Mouse (Mus musculus) limb, embryonic 12.5 days (tissue): ENCODE measurements around the gene Zfp446. TPM values are rescaled to one million over a fixed set of nuclear protein-coding genes. Genes with fewer than 3 reads are reported as not detected.

Experiments used
- ATAC-seq: fragments of 200-750 bp; cut with Nextera tagmentation; 2 replicates; pipeline ENCODE4 v1.8.0; 2017; ENCODE audit warnings: low read depth, moderate TSS enrichment; ENCODE audit not compliant: insufficient number of reproducible peaks, insufficient read depth, low FRiP score, low TSS enrichment
- H3K27ac ChIP-seq: fragments of 300-500 bp; sonication (generic); 2 replicates; pipeline ENCODE4 v1.5.1; 2016; ENCODE audit warnings: mild to moderate bottlenecking, moderate library complexity
- H3K27me3 ChIP-seq: fragments of 300-500 bp; sonication (generic); 2 replicates; pipeline ENCODE4 v1.6.1; 2016; ENCODE audit warnings: mild to moderate bottlenecking, moderate library complexity
- H3K36me3 ChIP-seq: fragments of 300-500 bp; sonication (generic); 2 replicates; pipeline ENCODE4 v1.6.1; 2016; ENCODE audit warnings: mild to moderate bottlenecking, moderate library complexity
- H3K4me1 ChIP-seq: fragments of 300-500 bp; sonication (generic); replicated peaks from 2 replicates; pipeline ENCODE4 v1.6.1; 2016
- H3K4me2 ChIP-seq: fragments of 300-500 bp; sonication (generic); 2 replicates; pipeline ENCODE4 v1.6.1; 2016; ENCODE audit warnings: mild to moderate bottlenecking, moderate library complexity
- H3K4me3 ChIP-seq: fragments of 300-500 bp; sonication (generic); replicated peaks from 2 replicates; pipeline ENCODE4 v1.5.1; 2016; ENCODE audit warnings: mild to moderate bottlenecking
- H3K9ac ChIP-seq: fragments of 300-500 bp; sonication (generic); replicated peaks from 2 replicates; pipeline ENCODE4 v1.6.1; 2016; ENCODE audit warnings: mild to moderate bottlenecking, moderate library complexity
- H3K9me3 ChIP-seq: fragments of 300-500 bp; sonication (generic); 2 replicates; pipeline ENCODE4 v1.6.1; 2016; ENCODE audit warnings: mild to moderate bottlenecking, moderate library complexity
- WGBS: fragments of 180-500 bp; shearing (Covaris S2); methylation state at CpG from one replicate; pipeline ENCODE4 v1.1.7; 2016; 5-methylcytosine and 5-hydroxymethylcytosine counted together
- polyA plus RNA-seq: library from polyadenylated mRNA; unstranded; fragments of >200 nt; fragmentation: Nextera tagmentation; extraction: Ambion mirVana; gene quantifications from 2 replicates; pipeline ENCODE4 v1.2.1, GENCODE M21; 2016

Gene Zfp446
- polyA plus RNA-seq, 1 experiment from 2014 or later, result 11.4 TPM

DNA sequence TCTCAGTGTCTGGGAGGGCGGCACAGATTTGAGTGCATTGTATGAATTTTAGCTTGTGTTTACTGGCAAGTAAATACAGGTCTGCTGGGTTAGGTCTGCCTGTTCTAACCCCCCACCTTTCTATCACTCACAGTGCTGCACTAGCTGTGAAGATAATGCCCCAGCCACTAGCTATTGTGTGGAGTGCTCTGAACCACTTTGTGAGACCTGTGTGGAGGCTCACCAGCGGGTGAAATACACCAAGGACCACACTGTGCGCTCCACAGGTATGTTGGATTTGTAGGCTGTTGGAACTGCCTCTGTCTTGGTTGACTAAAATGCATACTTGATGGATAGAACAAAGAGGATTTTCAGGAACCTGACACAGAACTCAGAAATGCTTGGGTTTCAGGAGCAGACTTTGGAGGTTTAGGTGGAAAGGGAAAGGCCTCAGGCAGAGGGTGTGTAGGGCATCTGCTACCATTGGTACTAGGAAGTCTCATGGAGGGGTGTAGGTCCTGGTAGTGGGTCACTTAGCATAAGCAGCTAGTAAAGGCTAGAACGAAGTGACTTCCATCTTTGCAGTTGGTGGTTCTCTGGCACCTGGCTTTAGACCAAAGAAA is 48.0 kb downstream of the Zfp446 start:
- H3K27me3 ChIP-seq, result no peaks in the 10 kb centered on the region
- peaks cover 25% of the 10 kb centered on the region for H3K4me1 ChIP-seq
- no peak for ATAC-seq
- no peaks in the 10 kb centered on the region for H3K9me3 ChIP-seq
- H3K9ac ChIP-seq, result peak overlapping the region; percentile 99
- peak overlapping the region; percentile 100 for H3K27ac ChIP-seq
- H3K36me3 ChIP-seq, result peaks cover 54% of the 10 kb centered on the region
- WGBS, result 29% methylated on average over 4 of the region's 4 CpGs
- H3K4me2 ChIP-seq, result peak overlapping the region; percentile 100
- peak overlapping the region; percentile 96 for H3K4me3 ChIP-seq

DNA sequence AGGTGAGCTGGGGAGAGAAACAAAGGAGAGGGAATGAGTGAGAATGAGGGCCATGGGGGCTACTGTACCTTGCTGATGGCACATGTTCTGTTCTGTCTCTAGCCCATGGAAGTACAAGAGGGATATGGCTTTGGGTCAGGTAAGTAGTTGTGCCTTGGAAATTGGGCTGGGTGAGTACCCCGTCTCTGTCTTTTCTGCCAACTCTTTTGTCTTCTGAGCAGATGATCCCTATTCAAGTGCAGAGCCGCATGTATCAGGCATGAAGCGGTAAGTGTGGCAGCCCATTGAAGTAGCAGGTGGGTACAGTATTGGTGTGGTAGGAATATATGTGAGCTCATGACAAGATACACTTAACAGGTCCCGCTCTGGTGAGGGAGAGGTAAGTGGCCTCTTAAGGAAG is 51.3 kb downstream of the Zfp446 start:
- H3K36me3 ChIP-seq, result peaks cover 84% of the 10 kb centered on the region
- no peak overlapping the region for H3K9ac ChIP-seq
- H3K9me3 ChIP-seq, result no peaks in the 10 kb centered on the region
- H3K27ac ChIP-seq, result no peak overlapping the region
- H3K4me2 ChIP-seq, result no peak overlapping the region
- no peak for ATAC-seq
- H3K4me1 ChIP-seq, result peaks cover 27% of the 10 kb centered on the region
- no peaks in the 10 kb centered on the region for H3K27me3 ChIP-seq
- 94% methylated on average over 4 of the region's 4 CpGs for whole genome bisulfite sequencing
- no peak overlapping the region for H3K4me3 ChIP-seq

GRCm38 (mm10) chr7:13031069-13031468 is 53.4 kb downstream of the Zfp446 start:
- no peak for ATAC-seq
- Histone ChIP-seq H3K4me2 (no peak overlapping the region), H3K9ac (no peak overlapping the region), H3K27me3 (no peaks in the 10 kb centered on the region), H3K36me3 (peaks cover 86% of the 10 kb centered on the region), H3K9me3 (no peaks in the 10 kb centered on the region), H3K27ac (no peak overlapping the region), H3K4me3 (no peak overlapping the region), H3K4me1 (peaks cover 32% of the 10 kb centered on the region)
- WGBS, result 76% methylated on average over 5 of the region's 5 CpGs

GRCm38 (mm10) chr7:13031983-13032382 is 54.3 kb downstream of the Zfp446 start:
- WGBS, result 89% methylated on average over 2 of the region's 2 CpGs
- H3K9ac ChIP-seq, result no peak overlapping the region
- H3K36me3 ChIP-seq, result peaks cover 80% of the 10 kb centered on the region
- H3K27ac ChIP-seq, result 0 out of 2 replicates have a peak overlapping the region, but pooled peaks have one; percentile 12
- H3K4me2 ChIP-seq, result no peak overlapping the region
- H3K27me3 ChIP-seq, result no peaks in the 10 kb centered on the region
- no peak for ATAC-seq
- no peak overlapping the region for H3K4me3 ChIP-seq
- H3K9me3 ChIP-seq, result no peaks in the 10 kb centered on the region
- peaks cover 31% of the 10 kb centered on the region for H3K4me1 ChIP-seq

DNA sequence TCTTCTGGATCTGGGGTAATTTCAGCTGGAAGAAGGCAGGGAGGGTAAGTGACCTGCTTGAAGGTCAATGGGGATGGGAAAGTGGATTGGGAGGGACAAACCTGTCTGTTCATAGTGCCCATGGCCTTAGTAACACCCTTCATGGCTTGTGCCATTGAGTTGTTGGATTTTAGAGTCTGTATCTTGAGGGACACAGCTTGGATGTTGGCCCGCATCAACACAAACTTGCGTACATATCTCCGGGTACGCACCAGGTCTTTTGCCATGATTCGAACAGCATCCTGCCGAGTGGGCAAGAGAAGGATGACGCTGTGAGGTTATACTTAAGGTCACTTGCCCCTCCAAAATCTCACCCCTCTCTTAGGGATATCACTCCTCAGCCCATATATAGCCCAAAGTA is 54.9 kb downstream of the Zfp446 start:
- no peaks in the 10 kb centered on the region for H3K9me3 ChIP-seq
- H3K4me2 ChIP-seq, result no peak overlapping the region
- ATAC-seq, result no peak
- H3K4me3 ChIP-seq, result no peak overlapping the region
- no peak overlapping the region for H3K9ac ChIP-seq
- H3K36me3 ChIP-seq, result peaks cover 75% of the 10 kb centered on the region
- no peaks in the 10 kb centered on the region for H3K27me3 ChIP-seq
- H3K27ac ChIP-seq, result no peak overlapping the region
- H3K4me1 ChIP-seq, result peaks cover 29% of the 10 kb centered on the region
- 93% methylated on average over 7 of the region's 7 CpGs for WGBS

GRCm38 (mm10) chr7:13033451-13034147 is 56.0 kb downstream of the Zfp446 start:
- WGBS, result 46% methylated on average over 13 of the region's 13 CpGs
- ATAC-seq, result no peak
- Histone ChIP-seq H3K27ac (peak overlapping the region; percentile 89), H3K9me3 (no peaks in the 10 kb centered on the region), H3K4me3 (peak overlapping the region; percentile 53), H3K4me2 (peak overlapping the region; percentile 84), H3K27me3 (no peaks in the 10 kb centered on the region), H3K9ac (peak overlapping the region; percentile 71), H3K4me1 (peaks cover 30% of the 10 kb centered on the region), H3K36me3 (peaks cover 64% of the 10 kb centered on the region)

DNA sequence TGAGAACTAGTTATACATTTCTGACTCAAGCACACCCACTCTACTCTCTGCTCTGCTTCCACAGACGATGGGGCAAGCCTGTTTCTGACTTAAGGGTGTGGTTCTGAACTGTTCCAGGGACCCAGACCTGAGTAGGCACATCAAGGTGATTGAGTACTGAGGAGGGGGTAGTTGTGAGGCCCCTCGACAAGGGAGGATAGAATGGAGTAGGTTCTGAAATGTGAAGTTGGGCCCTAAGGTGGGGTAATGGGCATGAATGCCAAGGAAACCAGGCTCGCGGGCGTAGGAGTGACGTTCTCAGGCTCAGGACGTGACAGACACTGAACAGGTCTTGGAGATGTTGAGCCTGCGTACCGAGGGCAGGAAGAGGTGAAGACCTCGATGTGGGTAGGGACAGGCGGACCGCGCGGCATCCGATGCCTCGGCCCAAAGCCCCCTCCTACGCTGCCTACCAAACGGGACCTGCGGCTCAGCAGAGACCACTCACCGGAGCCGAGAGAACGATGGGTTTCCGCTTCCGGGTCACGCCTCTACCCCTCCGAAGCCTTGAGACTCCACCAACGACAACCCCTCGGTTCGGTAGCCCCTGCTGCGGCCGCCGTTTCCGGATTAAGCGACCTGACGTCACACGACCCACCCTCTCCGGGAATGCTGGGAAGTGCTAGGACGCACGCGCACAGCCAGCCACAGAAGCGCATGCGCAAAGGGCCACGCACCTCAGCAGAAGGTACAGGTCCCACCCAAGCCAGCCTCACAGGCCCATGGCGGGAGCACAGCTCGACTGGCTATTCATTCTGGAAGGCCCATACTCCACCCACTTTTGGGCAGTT is 56.7 kb downstream of the Zfp446 start, which contains the start of gene Chmp2a:
Chmp2a (minus strand) TSS at position 660 of the 830 bp plus-strand sequence.
- peak; percentile 57 for ATAC-seq
- H3K9ac ChIP-seq, result peak within 1 kb of the TSS; percentile 71

More for the DNA sequence above, 56.7 kb downstream of the Zfp446 start, which contains the start of gene Chmp2a:
- peaks cover 35% of the 10 kb centered on the region for H3K4me1 ChIP-seq
- peak within 1 kb of the TSS; percentile 53 for H3K4me3 ChIP-seq
- H3K36me3 ChIP-seq, result peaks cover 56% of the 10 kb centered on the region
- H3K27ac ChIP-seq, result peak within 1 kb of the TSS; percentile 89
- no peaks in the 10 kb centered on the region for H3K27me3 ChIP-seq
- H3K9me3 ChIP-seq, result no peaks in the 10 kb centered on the region
- peak within 1 kb of the TSS; percentile 84 for H3K4me2 ChIP-seq
- WGBS, result under 1% methylated on average over 45 of the region's 45 CpGs

Other genes with a start within 250 kb of the Zfp446 start
- not detected in 2 replicates for gene Vmn2r56, start 242.8 kb upstream of the Zfp446 start, polyA plus RNA-seq
- 17.4 and 17.8 TPM in 2 replicates for gene Zscan18, start 174.2 kb upstream of the Zfp446 start, polyA plus RNA-seq
- 19.7 TPM in 2 replicates for gene Zfp329, start 159.0 kb upstream of the Zfp446 start, polyA plus RNA-seq
- gene Zfp110, start 143.1 kb upstream of the Zfp446 start, polyA plus RNA-seq, result 34.9 and 37.4 TPM in 2 replicates
- gene Zfp128, start 96.7 kb upstream of the Zfp446 start, polyA plus RNA-seq, result 7.1 and 8.0 TPM in 2 replicates
- gene Zscan22, start 80.0 kb upstream of the Zfp446 start, polyA plus RNA-seq, result 15.6 and 16.4 TPM in 2 replicates
- 884 and 916 TPM in 2 replicates for gene Rps5, start 55.6 kb upstream of the Zfp446 start, polyA plus RNA-seq
- gene Rnf225, start 50.4 kb upstream of the Zfp446 start, polyA plus RNA-seq, result 0.70 and 0.83 TPM in 2 replicates
- 10.9 and 13.3 TPM in 2 replicates for gene Zfp324, start 12.0 kb upstream of the Zfp446 start, polyA plus RNA-seq
- 0.12 TPM in 1 of 2 replicates, not detected in the other for gene Slc27a5, start 20.3 kb downstream of the Zfp446 start, polyA plus RNA-seq
- gene Trim28, start 21.3 kb downstream of the Zfp446 start, polyA plus RNA-seq, result 496 and 531 TPM in 2 replicates
- 28.7 and 29.9 TPM in 2 replicates for gene Zbtb45, start 32.2 kb downstream of the Zfp446 start, polyA plus RNA-seq
- gene Chmp2a, start 57.0 kb downstream of the Zfp446 start, polyA plus RNA-seq, result 102 and 104 TPM in 2 replicates
- gene Ube2m, start 60.4 kb downstream of the Zfp446 start, polyA plus RNA-seq, result 160 and 165 TPM in 2 replicates
- 3.8 and 3.9 TPM in 2 replicates for gene Mzf1, start 76.9 kb downstream of the Zfp446 start, polyA plus RNA-seq
- not detected in 2 replicates for gene Vmn1r85, start 117.3 kb downstream of the Zfp446 start, polyA plus RNA-seq
- not detected in 2 replicates for gene Vmn1r86, start 142.1 kb downstream of the Zfp446 start, polyA plus RNA-seq
- not detected in 2 replicates for gene Vmn1r87, start 162.3 kb downstream of the Zfp446 start, polyA plus RNA-seq
- not detected in 2 replicates for gene Vmn1r88, start 181.7 kb downstream of the Zfp446 start, polyA plus RNA-seq
- not detected in 2 replicates for gene Vmn1r89, start 235.2 kb downstream of the Zfp446 start, polyA plus RNA-seq